Mouse (Mus musculus): ENCODE results near the gene Ptk7.
"Not testable (repeated sequence)": the region's sequence is repeated elsewhere in the genome, so short reads cannot be mapped to it uniquely, and the experiment has no call there.

Ptk7 gene

DNA sequence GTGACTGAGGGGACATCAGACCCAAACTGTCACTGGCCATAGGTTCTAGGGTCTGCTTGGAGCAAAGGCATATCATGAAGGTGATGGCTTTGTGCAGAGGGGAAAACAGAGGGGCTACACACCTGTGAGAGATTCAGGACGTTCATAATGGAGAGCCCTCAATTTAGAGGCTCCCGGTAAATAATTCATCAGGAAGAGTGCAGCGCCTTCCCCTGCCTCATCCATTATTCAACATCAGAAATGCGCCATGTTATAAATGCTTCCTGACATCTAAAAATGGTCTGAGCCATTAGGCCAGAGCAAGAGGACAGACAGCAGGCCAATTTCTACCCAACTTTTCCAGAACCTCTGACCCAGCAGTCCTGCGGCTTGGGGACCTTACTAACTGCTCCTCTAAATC lies 24.2 kb downstream of the Ptk7 start:
- no peak for DNase-seq (ENCODE audit: low spot score)

GRCm38 (mm10) chr17:46603229-46603628 lies 26.1 kb downstream of the Ptk7 start:
- no peak for DNase-seq (ENCODE audit: low spot score)

DNA sequence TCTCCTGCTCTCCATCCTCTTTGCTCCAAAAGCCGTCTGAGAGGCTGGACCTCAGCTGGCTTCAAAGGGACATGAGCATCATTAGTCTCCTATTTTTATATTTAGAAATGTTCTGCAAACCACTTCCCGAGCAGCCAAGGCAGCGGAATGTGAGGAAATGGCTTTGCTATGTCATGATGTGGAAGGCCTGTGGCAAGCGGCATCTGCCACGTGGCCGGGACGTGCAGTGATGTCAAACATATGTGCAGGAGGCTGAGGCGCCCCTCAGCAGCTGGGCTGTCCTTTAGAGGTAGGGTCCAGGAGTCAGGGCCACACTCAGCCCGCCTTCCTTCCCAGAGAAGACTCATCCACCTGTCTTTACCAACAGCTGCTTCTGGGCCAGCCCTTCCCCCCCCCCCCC lies 27.1 kb downstream of the Ptk7 start:
- no peak for DNase-seq (ENCODE audit: low spot score)

- no peak for DNase-seq (ENCODE audit: low spot score)
Measured at GRCm38 (mm10) chr17:46600569-46600968, 28.7 kb downstream of the Ptk7 start.

DNA sequence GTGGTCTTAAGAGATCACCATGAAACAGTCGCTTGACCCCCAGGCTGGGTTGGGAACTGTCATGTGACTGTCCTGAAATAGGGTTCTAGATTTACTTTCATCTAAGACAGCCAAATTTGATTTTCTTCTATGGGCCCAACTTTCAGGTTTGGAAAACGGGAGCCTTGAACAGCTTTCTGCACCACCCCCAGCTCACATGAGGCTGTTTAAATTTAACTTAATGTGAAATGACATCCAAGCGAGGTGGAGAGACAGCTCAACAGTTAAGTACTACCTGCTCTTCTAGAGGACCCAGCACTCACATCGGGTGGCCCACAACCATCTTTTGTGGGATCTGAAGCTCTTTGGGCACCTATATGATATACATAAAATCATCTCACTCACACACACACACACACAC lies 30.3 kb downstream of the Ptk7 start:
- DNase-seq (ENCODE audit: low spot score): no peak

GRCm38 (mm10) chr17:46597956-46598355 lies 31.3 kb downstream of the Ptk7 start:
- DNase-seq (ENCODE audit: low spot score): no peak

GRCm38 (mm10) chr17:46595336-46595735 lies 34.0 kb downstream of the Ptk7 start:
- no peak for DNase-seq (ENCODE audit: low spot score)

- DNase-seq (ENCODE audit: low spot score): no peak
Measured at GRCm38 (mm10) chr17:46594606-46595005, 34.7 kb downstream of the Ptk7 start.

DNA sequence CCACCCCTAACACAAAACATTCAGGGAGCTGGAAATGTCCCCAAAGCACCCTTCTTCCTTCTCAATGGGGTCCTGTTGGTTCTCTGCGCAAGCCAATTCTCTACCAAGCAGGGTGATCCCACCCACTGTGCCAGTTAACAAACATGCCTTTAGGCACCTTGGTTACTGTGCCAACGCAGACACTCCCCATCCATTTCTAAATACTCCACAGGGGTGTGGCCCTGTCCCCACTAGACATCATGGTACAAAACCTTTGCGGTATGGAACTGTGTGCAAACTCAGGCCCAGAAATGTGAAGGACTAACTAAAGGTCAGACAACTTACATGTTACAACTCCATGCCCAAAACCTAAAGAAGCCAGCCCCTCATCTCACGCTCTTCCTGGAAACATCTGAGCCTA lies 36.2 kb downstream of the Ptk7 start:
- no peak for DNase-seq (ENCODE audit: low spot score)

DNA sequence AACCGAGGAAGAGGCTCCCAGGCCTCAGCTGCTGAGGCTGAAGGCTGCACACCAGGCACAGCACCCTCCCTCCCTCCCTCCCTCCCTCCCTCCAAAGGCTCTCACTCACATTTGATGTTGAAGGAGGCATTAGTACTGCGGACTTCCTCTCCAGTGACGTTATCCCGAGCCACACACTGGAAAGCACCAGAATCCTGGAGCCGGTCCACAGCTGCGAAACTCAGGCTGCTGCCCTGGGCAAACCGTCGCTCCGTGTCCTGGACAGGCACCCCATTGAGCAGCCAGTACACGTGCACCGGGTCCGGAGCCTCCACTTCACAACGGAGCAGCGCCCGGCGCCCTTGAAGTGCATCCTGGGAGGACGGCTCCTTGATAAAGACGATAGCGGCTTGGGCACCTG lies 37.9 kb downstream of the Ptk7 start:
- DNase-seq (ENCODE audit: low spot score): no peak

DNA sequence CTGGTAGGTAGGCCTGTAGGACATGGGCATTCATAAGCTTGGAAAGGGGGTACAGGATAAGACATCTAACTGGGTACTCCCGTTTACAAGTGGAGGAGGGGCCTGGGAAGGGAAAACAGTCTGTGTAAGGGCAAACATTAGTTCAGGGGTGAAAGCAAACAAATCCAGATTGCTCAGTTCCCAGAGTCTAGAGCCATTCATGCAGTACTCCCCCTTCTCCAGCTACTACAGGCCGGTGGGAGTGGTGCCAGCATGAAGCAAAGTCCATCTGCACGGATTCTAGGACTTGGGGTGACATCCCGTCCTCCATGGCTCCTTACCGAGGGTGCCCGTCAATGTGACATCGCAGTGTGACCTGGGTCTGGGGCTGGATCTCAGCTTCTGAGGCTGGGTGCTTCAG lies 38.9 kb downstream of the Ptk7 start:
- DNase-seq (ENCODE audit: low spot score): no peak

GRCm38 (mm10) chr17:46589635-46590314 lies 39.5 kb downstream of the Ptk7 start:
- DNase-seq (ENCODE audit: low spot score): no peak

GRCm38 (mm10) chr17:46588913-46589312 lies 40.4 kb downstream of the Ptk7 start:
- DNase-seq (ENCODE audit: low spot score): no peak

GRCm38 (mm10) chr17:46588173-46588572 lies 41.1 kb downstream of the Ptk7 start:
- DNase-seq (ENCODE audit: low spot score): no peak

GRCm38 (mm10) chr17:46586327-46586726 lies 43.0 kb downstream of the Ptk7 start:
- no peak for DNase-seq (ENCODE audit: low spot score)

DNA sequence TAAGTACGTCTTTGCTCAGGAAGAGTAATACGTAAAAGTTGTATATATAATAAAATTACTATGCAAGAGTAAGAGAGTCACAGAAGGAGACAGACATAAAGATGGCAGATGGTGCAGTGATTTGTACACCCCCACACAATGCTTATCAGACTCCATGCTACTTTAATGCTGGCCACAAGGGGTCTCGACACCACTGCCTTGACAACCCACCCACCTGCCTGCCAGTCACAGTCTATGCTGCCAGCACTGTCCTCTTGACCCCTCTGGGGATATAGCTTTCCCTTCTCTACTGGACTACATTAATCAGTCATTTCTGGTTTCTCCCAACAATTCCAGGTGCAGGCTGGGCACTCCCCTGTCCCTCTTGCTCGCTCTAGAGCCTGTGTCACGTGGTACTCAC lies 50.7 kb downstream of the Ptk7 start:
- no peak for DNase-seq (ENCODE audit: low spot score)

DNA sequence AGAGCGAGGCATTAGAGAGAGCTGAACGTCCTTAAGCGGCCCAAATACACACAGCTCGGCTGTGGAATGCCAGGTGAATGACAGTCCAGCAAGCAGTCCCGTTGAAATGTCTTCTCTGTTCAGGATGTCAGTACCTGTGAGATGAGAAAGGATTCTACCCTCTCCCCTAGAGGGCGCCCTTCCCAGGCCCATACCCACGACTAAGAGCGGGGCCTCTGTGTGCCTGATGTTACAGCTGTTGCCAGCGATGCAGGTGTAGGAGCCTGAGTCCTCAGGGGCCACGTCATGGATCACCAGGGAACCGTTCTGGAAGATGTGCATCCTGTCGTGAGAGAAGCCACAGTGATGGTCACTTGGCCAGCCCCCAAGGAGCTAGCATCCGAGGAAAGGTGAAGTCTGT lies 53.2 kb downstream of the Ptk7 start:
- no peak for DNase-seq (ENCODE audit: low spot score)

DNA sequence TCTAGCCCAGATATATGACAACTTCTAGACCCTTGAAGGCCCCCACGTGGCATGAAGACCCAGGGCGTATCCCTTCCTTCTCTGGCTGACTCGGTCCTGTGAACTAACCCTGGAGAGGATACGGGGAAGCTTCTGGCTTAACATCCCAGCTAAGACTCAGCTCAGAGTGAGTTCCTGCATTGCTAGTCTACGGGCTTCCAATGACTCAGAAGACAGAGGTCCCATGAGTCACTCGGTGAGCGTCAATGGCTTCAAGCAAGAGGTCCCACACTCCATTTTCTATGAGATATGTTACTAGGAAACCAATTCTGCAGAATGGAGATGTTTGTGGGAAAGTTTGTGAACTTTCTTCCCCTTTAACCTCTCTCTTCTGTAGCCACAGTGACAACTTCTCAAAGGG lies 54.8 kb downstream of the Ptk7 start:
- DNase-seq (ENCODE audit: low spot score): no peak

- DNase-seq (ENCODE audit: low spot score): no peak
Measured at GRCm38 (mm10) chr17:46571005-46571404, 58.3 kb downstream of the Ptk7 start.

DNA sequence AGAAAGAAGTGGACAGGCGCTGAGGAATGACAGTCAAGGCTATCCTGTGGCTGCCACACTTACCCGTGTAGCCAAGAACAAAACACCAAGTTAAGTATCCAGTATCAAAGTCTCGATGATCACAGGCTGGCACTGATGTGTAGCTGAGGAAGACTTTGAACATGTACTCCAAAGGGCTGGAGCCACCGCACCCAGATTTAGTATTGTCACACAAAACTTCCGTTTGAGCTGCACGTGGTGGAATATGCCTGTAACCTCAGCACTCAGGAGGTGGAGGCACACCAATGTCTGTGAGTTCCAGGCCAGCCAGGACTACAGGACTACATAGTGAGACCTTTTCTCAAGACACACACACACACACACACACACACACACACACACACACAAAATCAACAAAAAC lies 70.2 kb downstream of the Ptk7 start:
- no peak for DNase-seq (ENCODE audit: low spot score)

- DNase-seq (ENCODE audit: low spot score): no peak
Measured at GRCm38 (mm10) chr17:46558151-46558550, 71.2 kb downstream of the Ptk7 start.

- not testable (repeated sequence) for DNase-seq (ENCODE audit: low spot score)
Measured at GRCm38 (mm10) chr17:46557321-46557720, 72.0 kb downstream of the Ptk7 start.

GRCm38 (mm10) chr17:46556584-46556945 lies 72.7 kb downstream of the Ptk7 start:
- peak; percentile 75 for DNase-seq (ENCODE audit: low spot score)

- peak; percentile 94 for DNase-seq (ENCODE audit: low spot score)
Measured at GRCm38 (mm10) chr17:46555673-46556583, 73.4 kb downstream of the Ptk7 start, which contains the start of gene Srf. Gene Srf, minus strand, starts transcription at chr17:46556175.

Measured in testis, postnatal 10 days (tissue).